Mouse (Mus musculus) G1E (cell line): ENCODE data around the gene Plppr1. TPM values are rescaled to one million over a fixed set of nuclear protein-coding genes. Genes with fewer than 3 reads are reported as not detected.

Experiments used
- ATAC-seq: 2 replicates; pipeline ENCODE4 v1.8.0; 2016; ENCODE audit warnings: mild to moderate bottlenecking; ENCODE audit not compliant: insufficient number of reproducible peaks, poor library complexity, low FRiP score, severe bottlenecking; ENCODE audit errors: extremely low read depth
- DNase-seq: peaks from one replicate; pipeline ENCODE4 v3.0.0; 2012; ENCODE audit warnings: low spot score
- H3K27me3 ChIP-seq: 2 replicates; pipeline ENCODE4 v1.6.1; 2012; ENCODE audit warnings: mild to moderate bottlenecking, low read length, inconsistent platforms; ENCODE audit not compliant: insufficient read depth
- H3K36me3 ChIP-seq: replicated peaks from 2 replicates; pipeline ENCODE3; 2012; ENCODE audit warnings: mild to moderate bottlenecking, inconsistent platforms
- H3K4me1 ChIP-seq: 2 replicates; pipeline ENCODE4 v1.6.1; 2012; ENCODE audit warnings: low read depth, low read length, inconsistent platforms, mixed read lengths; ENCODE audit not compliant: insufficient read depth
- H3K4me3 ChIP-seq: 2 replicates; pipeline ENCODE4 v1.5.1; 2012; ENCODE audit warnings: low read depth, mild to moderate bottlenecking, inconsistent platforms, low read length, moderate library complexity, mixed read lengths
- H3K9me3 ChIP-seq: replicated peaks from 2 replicates; pipeline ENCODE4 v1.6.1; 2012; ENCODE audit warnings: inconsistent platforms
- CTCF ChIP-seq: IDR thresholded peaks from 2 replicates; pipeline ENCODE4 v1.5.1; 2012; ENCODE audit warnings: low read depth, low read length, inconsistent platforms, mixed read lengths
- GATA1 ChIP-seq: IDR thresholded peaks from 2 replicates; pipeline ENCODE4 v1.6.1; 2012; ENCODE audit warnings: borderline replicate concordance, low read length, inconsistent platforms, mixed read lengths
- GATA2 ChIP-seq: IDR thresholded peaks from 2 replicates; pipeline ENCODE4 v1.6.1; 2012; ENCODE audit warnings: low read depth, low read length, inconsistent platforms, borderline replicate concordance
- POLR2AphosphoS5 ChIP-seq: IDR thresholded peaks from 2 replicates; pipeline ENCODE4 v1.6.1; 2012; ENCODE audit warnings: low read depth, low read length, inconsistent platforms; ENCODE audit not compliant: insufficient replicate concordance
- TAL1 ChIP-seq: conservative IDR thresholded peaks from 2 replicates; pipeline ENCODE4 v1.6.1; 2012; ENCODE audit warnings: low read depth, low read length, inconsistent platforms, mixed read lengths
- polyA plus RNA-seq: library from polyadenylated mRNA; stranded (reverse); fragments of >175 nt; gene quantifications from 2 replicates; pipeline ENCODE4 v1.2.3, GENCODE M21; 2012
- total RNA-seq, 2 experiments: library from RNA; stranded (forward) in 1 of 2; stranded (reverse) in 1 of 2; fragments of 200-1000 nt in 1 of 2; fragments of >200 nt in 1 of 2; fragmentation: Nextera tagmentation in 1 of 2; gene quantifications; 2 replicates each; pipeline ENCODE4 v1.2.3; 2014 to 2017

Gene Plppr1
- total and polyA plus RNA-seq, 3 experiments: 0.11 TPM; not detected in 2

- no peak for TF ChIP-seq GATA2
- TF ChIP-seq CTCF: no peak
- TF ChIP-seq GATA1: no peak
- TF ChIP-seq POLR2AphosphoS5: no peak
- no peak for TF ChIP-seq TAL1
- H3K36me3 ChIP-seq: no peaks in the 10 kb centered on the region
- DNase-seq (no peak), ATAC-seq (no peak)
- H3K4me1 ChIP-seq: no peaks in the 10 kb centered on the region
- H3K4me3 ChIP-seq: no peak overlapping the region
- no peaks in the 10 kb centered on the region for H3K9me3 ChIP-seq
- no peaks in the 10 kb centered on the region for H3K27me3 ChIP-seq
Observed at GRCm38 (mm10) chr4:49079399-49079798, 20.3 kb downstream of the Plppr1 start.

GRCm38 (mm10) chr4:49088205-49088604, 29.1 kb downstream of the Plppr1 start:
- Histone ChIP-seq H3K9me3 (peaks cover 3% of the 10 kb centered on the region), H3K27me3 (no peaks in the 10 kb centered on the region)
- no peak for DNase-seq

GRCm38 (mm10) chr4:49090461-49090860, 31.4 kb downstream of the Plppr1 start:
- Histone ChIP-seq H3K27me3 (no peaks in the 10 kb centered on the region), H3K9me3 (peaks cover 3% of the 10 kb centered on the region), H3K4me3 (no peak overlapping the region), H3K4me1 (no peaks in the 10 kb centered on the region), H3K36me3 (no peaks in the 10 kb centered on the region)
- TF ChIP-seq GATA2 (no peak), POLR2AphosphoS5 (no peak), GATA1 (no peak), TAL1 (no peak), CTCF (no peak)
- ATAC-seq (no peak), DNase-seq (no peak)

More at GRCm38 (mm10) chr4:49088205-49088604, 29.1 kb downstream of the Plppr1 start:
- no peak for ATAC-seq
- TF ChIP-seq TAL1 (no peak), CTCF (no peak), GATA1 (no peak), POLR2AphosphoS5 (no peak), GATA2 (no peak)
- Histone ChIP-seq H3K36me3 (no peaks in the 10 kb centered on the region), H3K4me1 (no peaks in the 10 kb centered on the region), H3K4me3 (no peak overlapping the region)

- H3K9me3 ChIP-seq: no peaks in the 10 kb centered on the region
- no peaks in the 10 kb centered on the region for H3K36me3 ChIP-seq
- TF ChIP-seq TAL1 (no peak), GATA1 (no peak), CTCF (no peak), POLR2AphosphoS5 (no peak)
- DNase-seq (no peak), ATAC-seq (no peak)
- H3K4me3 ChIP-seq: no peak overlapping the region
- no peaks in the 10 kb centered on the region for H3K27me3 ChIP-seq
- no peaks in the 10 kb centered on the region for H3K4me1 ChIP-seq
Observed at GRCm38 (mm10) chr4:49099448-49099847, 40.4 kb downstream of the Plppr1 start.

GRCm38 (mm10) chr4:49101934-49102768, 43.1 kb downstream of the Plppr1 start:
- Histone ChIP-seq H3K9me3 (peaks cover 2% of the 10 kb centered on the region; the same call in 1 of the 2 replicates), H3K4me3 (no peak overlapping the region), H3K27me3 (no peaks in the 10 kb centered on the region), H3K36me3 (no peaks in the 10 kb centered on the region), H3K4me1 (no peaks in the 10 kb centered on the region)
- DNase-seq (no peak), ATAC-seq (no peak)
- TF ChIP-seq GATA1 (no peak), CTCF (no peak), TAL1 (no peak), GATA2 (no peak), POLR2AphosphoS5 (no peak)

GRCm38 (mm10) chr4:49102769-49103193, 43.7 kb downstream of the Plppr1 start:
- ATAC-seq (no peak), DNase-seq (no peak)
- TF ChIP-seq POLR2AphosphoS5 (no peak), CTCF (no peak), GATA2 (no peak), GATA1 (no peak), TAL1 (no peak)
- Histone ChIP-seq H3K36me3 (no peaks in the 10 kb centered on the region), H3K27me3 (no peaks in the 10 kb centered on the region), H3K4me1 (no peaks in the 10 kb centered on the region), H3K9me3 (peaks cover 2% of the 10 kb centered on the region; the same call in 1 of the 2 replicates), H3K4me3 (no peak overlapping the region)
